In genomic region chr15:89128382-89129350, GRCm38 (mm10) we compare ENCODE assay signal across 8 mouse cellular contexts. TPM values are rescaled to one million over a fixed set of nuclear protein-coding genes. Genes with fewer than 3 reads are reported as not detected.
DNase-seq lines count a peak whose midpoint lies in the region; ATAC-seq and TF ChIP-seq lines count a peak whose summit lies in the region.

TSS of gene Hdac10 (minus strand) at chr15:89128700.

- H3K4me3 ChIP-seq in lung, embryonic 15.5 days, result peak within 1 kb of the TSS; percentile 73
- H3K4me3 ChIP-seq in olfactory bulb, adult 2 months (ENCODE audit: insufficient read depth, low read depth, low read length), result peak within 1 kb of the TSS; percentile 83
- H3K4me3 ChIP-seq in thymus, adult 2 months (ENCODE audit: control insufficient read depth, insufficient read depth, low read length), result peak within 1 kb of the TSS; percentile 96

- TF ChIP-seq POLR2A in olfactory bulb, adult 2 months (IDR thresholded peaks at IDR 0.05; ENCODE audit: insufficient read depth, low read depth, low read length), result peak; percentile 40; the same call in 1 of the 2 replicates
- TF ChIP-seq POLR2A in thymus, adult 2 months (IDR thresholded peaks at IDR 0.05; ENCODE audit: control insufficient read depth, extremely low read depth, insufficient read depth, low read length, poor library complexity), result 0 out of 2 replicates have a peak, but pooled peaks have one; percentile 64

- H3K4me2 ChIP-seq in lung, embryonic 15.5 days, result peak within 1 kb of the TSS; percentile 93

- ATAC-seq in frontal cortex, adult (ENCODE audit: low TSS enrichment), result peak; percentile 82
- peak; percentile 55 to 73 for ATAC-seq in hematopoietic stem cell, adult 5-6 weeks (replicated peaks in 1 of 2; ENCODE audit: insufficient read depth in 1 of 2, low FRiP score in 2 of 2, low TSS enrichment in 1 of 2, low read depth in 1 of 2, poor library complexity in 2 of 2, severe bottlenecking in 2 of 2)
- peak; percentile 84 for ATAC-seq in lung, embryonic 15.5 days (ENCODE audit: borderline replicate concordance, extremely low read depth, low FRiP score, low TSS enrichment)

- H3K9me3 ChIP-seq in lung, embryonic 15.5 days, result no peaks in the 10 kb centered on the region

- no peaks in the 10 kb centered on the region for H3K27me3 ChIP-seq in lung, embryonic 15.5 days
- no peaks in the 10 kb centered on the region for H3K27me3 ChIP-seq in thymus, adult 2 months (ENCODE audit: control insufficient read depth, insufficient read depth, low read length)

- H3K36me3 ChIP-seq in lung, embryonic 15.5 days, result 0 out of 2 replicates have a peak, but pooled peaks cover 3% of the 10 kb centered on the region
- H3K36me3 ChIP-seq in thymus, adult 2 months (ENCODE audit: control insufficient read depth, insufficient read depth, low read length), result no peaks in the 10 kb centered on the region

- peak; percentile 98 for TF ChIP-seq CTCF in olfactory bulb, adult 2 months (IDR thresholded peaks at IDR 0.05; ENCODE audit: insufficient read depth, low read depth, low read length)
- peak; percentile 100 for TF ChIP-seq CTCF in thymus, adult 2 months (IDR thresholded peaks at IDR 0.05; ENCODE audit: borderline replicate concordance, control insufficient read depth, extremely low read depth, insufficient read depth, low read length, poor library complexity)

- 4% methylated on average over 36 of the region's 36 CpGs for WGBS in lung, embryonic 15.5 days
- 3% methylated on average over 36 of the region's 36 CpGs for WGBS in olfactory bulb, adult 2 months
- WGBS in thymus, adult 2 months, result 5% methylated on average over 36 of the region's 36 CpGs

- peaks cover 21% of the 10 kb centered on the region for H3K4me1 ChIP-seq in lung, embryonic 15.5 days
- peaks cover 21% of the 10 kb centered on the region for H3K4me1 ChIP-seq in olfactory bulb, adult 2 months (ENCODE audit: control insufficient read depth, insufficient read depth, low read length)
- H3K4me1 ChIP-seq in thymus, adult 2 months (replicated peaks; ENCODE audit: control insufficient read depth, insufficient read depth, low read length), result peaks cover 31% of the 10 kb centered on the region

- peak within 1 kb of the TSS; percentile 74 for H3K9ac ChIP-seq in lung, embryonic 15.5 days

- peak; percentile 92 for DNase-seq in MN1 (ENCODE audit: low spot score)
- peak; percentile 96 for DNase-seq in cerebellum, adult 9-10 months
- peak; percentile 83 for DNase-seq in layer of hippocampus, adult 9-10 months (ENCODE audit: low spot score)
- peak; percentile 78 for DNase-seq in thymus, adult 2 months

- peak within 1 kb of the TSS; percentile 84 for H3K27ac ChIP-seq in lung, embryonic 15.5 days
- peak within 1 kb of the TSS; percentile 63 for H3K27ac ChIP-seq in olfactory bulb, adult 2 months (ENCODE audit: insufficient read depth, low read depth, low read length)
- peak within 1 kb of the TSS; percentile 54 for H3K27ac ChIP-seq in thymus, adult 2 months (ENCODE audit: control insufficient read depth, insufficient read depth, low read length)

RNA-seq across cellular contexts. Expression of gene Hdac10, which starts in this region (rescaled TPM):
- 17.0 and 22.7 TPM in 2 replicates for total RNA-seq in hematopoietic stem cell, adult 5-6 weeks (2017)
- polyA plus RNA-seq in lung, embryonic 15.5 days (2015; fragmentation: Nextera tagmentation; extraction: Ambion mirVana), result 21.7 and 24.3 TPM in 2 replicates
- polyA plus RNA-seq in olfactory bulb, adult 2 months (2012; ENCODE audit: insufficient read depth, insufficient read length, low replicate concordance, missing spikeins), result not detected in 2 replicates
- polyA plus RNA-seq in thymus, adult 2 months (2012; rRNA removed), result 82.9 and 94.4 TPM in 2 replicates

Comparison
In these comparisons a context has a peak if more than half of its experiments do, and no peak if none do; other contexts are left out.
1. Peak in every context shown above with its lines: DNase-seq, ATAC-seq, H3K4me3 ChIP-seq and H3K27ac ChIP-seq.